Mouse (Mus musculus) layer of hippocampus, adult 2 months (tissue): ENCODE measurements at regions not wholly inside any gene's neighbourhood (a gene's known extent, or its start where the extent isn't known, plus 50 kb on each side); places are given as distances from the start of the nearest gene placed in this dataset.

Experiments used
- DNase-seq, 2 experiments: peaks; one replicate each; pipeline ENCODE4 v3.0.0; 2022; ENCODE audit warnings: low spot score in 2 of 2
- H3K27ac ChIP-seq: fragments of 200-600 bp; 2 replicates; pipeline ENCODE4 v1.8.1; 2022
- H3K4me3 ChIP-seq: fragments of 200-600 bp; 2 replicates; pipeline ENCODE4 v1.8.1; 2022; ENCODE audit warnings: mild to moderate bottlenecking
- CTCF ChIP-seq: fragments of 200-600 bp; conservative IDR thresholded peaks from 2 replicates; pipeline ENCODE4 v1.8.1; 2022; ENCODE audit warnings: antibody characterized with exemption, mild to moderate bottlenecking, moderate library complexity

GRCm38 (mm10) chr3:65478215-65478614 is 50.0 kb upstream of the Tiparp start:
- no peak overlapping the region for H3K27ac ChIP-seq
- H3K4me3 ChIP-seq, result no peak overlapping the region
- DNase-seq, result no peak
- no peak for TF ChIP-seq CTCF

DNA sequence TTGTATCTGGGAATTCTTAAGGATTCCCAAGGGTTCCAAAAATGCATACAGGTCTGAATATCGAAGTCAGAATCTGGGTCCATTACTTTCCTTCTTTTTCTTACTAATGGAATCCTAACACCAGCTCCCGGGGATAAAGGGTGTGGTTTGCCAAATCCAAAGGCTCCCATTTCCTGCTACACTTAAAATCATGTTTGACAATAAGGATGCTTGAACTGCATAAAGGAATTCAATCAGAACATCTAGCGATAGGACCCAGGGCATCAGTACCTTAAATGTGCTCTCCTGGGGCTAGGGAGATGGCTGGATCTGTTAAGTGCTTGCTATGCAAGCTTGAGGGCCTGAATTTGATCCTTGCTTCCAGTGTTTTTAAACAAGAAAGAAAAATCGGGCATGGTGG is 51.1 kb upstream of the Tiparp start:
- TF ChIP-seq CTCF, result no peak
- Histone ChIP-seq H3K4me3 (no peak overlapping the region), H3K27ac (no peak overlapping the region)
- no peak for DNase-seq

DNA sequence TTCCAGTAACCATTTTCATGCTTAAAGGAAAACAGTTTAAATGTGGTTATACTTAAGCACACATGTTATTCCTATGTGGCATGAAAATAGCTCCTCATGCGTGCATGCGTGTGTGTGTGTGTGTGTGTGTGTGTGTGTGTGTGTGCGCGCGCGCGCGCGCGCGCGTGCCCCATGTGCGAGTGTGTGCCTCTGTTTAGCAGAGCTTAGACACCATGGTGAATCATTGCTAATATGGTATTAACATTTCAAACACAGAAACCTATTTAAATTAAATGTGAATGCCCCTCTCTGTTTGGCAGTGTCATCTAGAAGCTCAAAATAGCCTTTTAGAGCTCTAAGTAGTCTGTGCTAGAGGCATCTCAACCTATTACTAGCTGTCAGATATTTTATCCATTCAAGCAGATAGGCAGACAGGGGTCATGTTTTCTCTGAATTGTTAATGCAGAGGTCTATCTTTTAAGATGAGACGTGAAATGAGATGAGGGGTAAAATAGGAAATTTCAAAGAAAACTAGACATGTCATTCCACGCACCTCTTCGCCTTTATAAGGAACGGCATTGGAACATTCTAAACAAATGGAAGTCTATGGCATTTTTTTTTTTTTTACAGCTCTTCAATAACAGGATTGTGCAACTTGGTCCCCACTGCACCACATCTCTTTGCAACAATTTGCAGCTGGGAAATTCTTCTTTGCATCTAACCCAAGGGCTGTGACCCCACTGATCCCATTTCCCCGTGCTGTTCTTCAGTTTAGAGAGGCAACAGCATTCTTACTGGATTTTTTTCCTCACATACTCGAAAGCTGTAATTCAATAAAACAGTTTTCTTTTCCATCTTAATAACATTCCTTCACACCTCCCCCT is 51.9 kb upstream of the Tiparp start:
- no peak for TF ChIP-seq CTCF
- DNase-seq, result no peak
- Histone ChIP-seq H3K4me3 (no peak overlapping the region), H3K27ac (no peak overlapping the region)

DNA sequence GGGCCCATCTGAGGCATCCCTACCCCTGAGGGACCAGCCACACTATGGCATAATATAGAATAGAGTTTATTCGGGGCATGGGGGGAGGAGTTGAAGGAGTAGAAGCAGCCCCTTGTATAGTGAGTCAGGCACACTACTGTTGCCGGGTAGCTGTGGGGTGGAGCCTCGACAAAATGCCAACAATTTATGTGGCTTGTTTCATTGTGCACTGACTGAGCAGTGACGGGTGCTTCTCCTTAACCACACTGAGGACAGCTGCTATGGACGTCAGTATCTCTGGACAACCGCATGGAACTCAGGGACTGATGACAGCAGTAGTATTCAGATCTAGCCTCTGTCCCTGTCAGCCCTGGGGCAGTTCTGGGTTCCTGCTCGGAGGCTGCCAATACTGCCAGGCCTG is 53.6 kb upstream of the Tiparp start:
- DNase-seq, result no peak
- Histone ChIP-seq H3K4me3 (no peak overlapping the region), H3K27ac (no peak overlapping the region)
- TF ChIP-seq CTCF, result no peak

- TF ChIP-seq CTCF, result no peak
- Histone ChIP-seq H3K4me3 (no peak overlapping the region), H3K27ac (no peak overlapping the region)
- peak; percentile 23 to 34 for DNase-seq
Observed at GRCm38 (mm10) chr3:65471796-65472195, 56.4 kb upstream of the Tiparp start.

- Histone ChIP-seq H3K4me3 (no peak overlapping the region), H3K27ac (no peak overlapping the region)
- TF ChIP-seq CTCF, result no peak
- DNase-seq, result no peak
Observed at GRCm38 (mm10) chr3:65469207-65469606, 59.0 kb upstream of the Tiparp start.

DNA sequence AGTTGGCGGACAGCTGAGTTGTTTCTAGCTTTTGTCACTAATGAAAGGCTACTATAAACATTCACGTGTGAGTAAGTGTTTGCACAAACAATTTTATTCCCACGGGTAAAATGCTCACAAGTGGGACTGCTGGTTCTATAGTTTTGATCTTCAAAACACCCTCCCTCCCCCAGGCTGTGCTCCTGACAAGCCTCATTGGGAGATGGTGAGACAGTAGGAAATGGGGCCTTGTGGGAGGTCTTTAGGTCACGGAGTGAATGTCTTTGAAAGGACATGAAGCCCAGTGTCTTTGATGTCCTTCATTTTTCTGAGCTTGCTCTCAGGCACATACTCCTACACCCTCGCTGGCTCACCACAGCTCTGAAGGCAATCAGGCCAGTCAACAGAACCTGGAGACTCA is 63.4 kb upstream of the Tiparp start:
- Histone ChIP-seq H3K4me3 (no peak overlapping the region), H3K27ac (no peak overlapping the region)
- no peak for TF ChIP-seq CTCF
- DNase-seq, result no peak

GRCm38 (mm10) chr3:65460936-65461335 is 67.3 kb upstream of the Tiparp start:
- TF ChIP-seq CTCF, result no peak
- DNase-seq, result no peak

DNA sequence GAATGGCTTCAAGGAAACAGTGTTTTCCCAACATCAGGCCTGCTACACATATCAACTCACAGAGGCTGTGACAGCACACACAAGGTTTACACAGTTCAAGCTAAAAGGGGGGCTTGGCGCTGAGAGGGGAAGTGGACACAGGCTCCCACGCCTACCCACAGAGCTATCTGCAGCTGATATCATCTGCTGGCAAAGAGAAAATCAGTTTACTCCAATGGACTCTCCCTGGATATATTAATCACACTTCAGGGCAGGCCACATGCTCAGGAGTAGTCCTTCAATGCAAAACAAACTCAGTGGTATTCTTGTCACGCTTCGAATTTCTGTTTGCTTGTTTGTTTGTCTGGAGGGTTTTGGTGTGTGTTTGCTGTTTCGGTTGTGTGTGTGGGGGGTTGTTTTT is 67.3 kb upstream of the Ssr3 start:
- Histone ChIP-seq H3K4me3 (no peak overlapping the region), H3K27ac (peak overlapping the region; percentile 43; the same call in 1 of the 2 replicates)
- no peak for TF ChIP-seq CTCF
- DNase-seq, result no peak

More at GRCm38 (mm10) chr3:65460936-65461335, 67.3 kb upstream of the Tiparp start:
- H3K4me3 ChIP-seq, result no peak overlapping the region
- peak overlapping the region; percentile 69; the same call in 1 of the 2 replicates for H3K27ac ChIP-seq

GRCm38 (mm10) chr3:65457931-65458330 is 65.5 kb upstream of the Ssr3 start:
- DNase-seq, result no peak
- Histone ChIP-seq H3K27ac (no peak overlapping the region), H3K4me3 (no peak overlapping the region)
- no peak for TF ChIP-seq CTCF

- peak; percentile 58 to 59 for DNase-seq
- no peak for TF ChIP-seq CTCF
- Histone ChIP-seq H3K27ac (peak overlapping the region; percentile 80), H3K4me3 (no peak overlapping the region)
Observed at GRCm38 (mm10) chr3:65455597-65456284, 63.3 kb upstream of the Ssr3 start.

- DNase-seq, result no peak
- H3K4me3 ChIP-seq, result no peak overlapping the region
- no peak for TF ChIP-seq CTCF
- H3K27ac ChIP-seq, result no peak overlapping the region
Observed at GRCm38 (mm10) chr3:65454301-65454700, 61.9 kb upstream of the Ssr3 start.

DNA sequence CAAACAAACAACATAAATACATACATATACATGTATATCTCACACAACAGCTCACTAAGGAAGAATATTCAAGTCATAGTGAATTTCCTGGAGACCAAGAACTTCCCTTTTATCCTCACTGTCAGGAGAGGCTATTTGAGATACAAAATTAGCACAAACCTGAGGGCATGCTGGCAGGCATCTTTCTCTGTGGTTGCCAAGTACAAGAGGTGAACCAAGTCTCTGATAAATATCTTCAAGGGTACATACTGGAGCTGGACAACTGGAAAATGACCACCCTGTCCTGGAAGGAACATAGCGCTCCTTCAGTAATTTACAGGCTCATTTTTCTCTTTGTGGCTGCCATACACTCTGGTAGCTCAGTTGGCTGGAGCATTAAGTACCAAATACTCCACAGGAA is 56.8 kb upstream of the Ssr3 start:
- Histone ChIP-seq H3K4me3 (no peak overlapping the region), H3K27ac (no peak overlapping the region)
- no peak for DNase-seq
- no peak for TF ChIP-seq CTCF

- DNase-seq, result no peak
Observed at GRCm38 (mm10) chr3:65443701-65444100, 51.3 kb upstream of the Ssr3 start.

More at GRCm38 (mm10) chr3:65443701-65444100, 51.3 kb upstream of the Ssr3 start:
- no peak for TF ChIP-seq CTCF
- Histone ChIP-seq H3K27ac (no peak overlapping the region; the same call in 1 of the 2 replicates), H3K4me3 (no peak overlapping the region)
